ENCODE assay signal across 12 mouse cellular contexts in the genomic region with DNA sequence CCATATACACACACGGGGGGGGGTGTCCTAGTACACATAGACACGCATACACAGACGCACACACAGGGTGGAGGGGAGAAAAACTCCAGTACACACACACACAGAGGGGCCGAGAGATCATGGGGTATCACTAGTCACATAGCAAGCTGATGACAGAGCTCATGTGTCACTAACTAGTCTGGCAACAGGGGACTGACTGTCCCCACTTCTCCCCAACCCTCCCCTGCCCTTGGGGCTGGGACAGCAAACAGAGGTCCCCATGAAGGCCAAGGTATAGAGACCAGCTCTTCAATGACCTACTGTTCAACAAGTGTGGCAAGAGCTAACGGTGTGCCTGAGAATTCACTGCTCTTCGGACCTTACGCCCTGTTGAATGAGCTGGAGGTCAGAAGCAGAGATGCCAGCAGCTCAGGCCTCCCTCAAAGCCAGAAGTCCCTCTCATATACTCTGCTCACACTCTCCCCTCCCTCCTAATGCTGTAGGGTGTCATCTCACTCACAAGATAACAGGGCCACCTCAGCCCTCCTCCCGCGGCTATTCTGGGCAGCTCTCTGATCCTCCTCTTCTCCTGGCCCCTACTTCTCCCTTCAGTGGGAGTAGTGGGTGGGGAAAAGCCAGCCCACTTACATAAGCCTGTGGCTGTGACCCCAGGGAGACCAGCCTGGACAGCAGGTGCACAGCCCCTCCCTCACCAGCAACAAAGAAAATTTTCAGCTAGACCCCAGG. TPM values are rescaled to one million over a fixed set of nuclear protein-coding genes. Genes with fewer than 3 reads are reported as not detected.
DNase-seq lines count a peak whose midpoint lies in the region; ATAC-seq and TF ChIP-seq lines count a peak whose summit lies in the region.
"Had no signal": no experiment of that assay in that cellular context is flagged by ENCODE, and none has a peak within 500 bp of the region (broad histone marks: within the 10 kb centered on the region; RNA-seq: fewer than 3 reads in every experiment).

A gene (plus strand): TSS at position 642 of the 726 bp plus-strand sequence.

- H3K36me3 ChIP-seq in lung, postnatal 0 days (ENCODE audit: insufficient read depth, low read length) = no peaks in the 10 kb centered on the region
- H3K36me3 ChIP-seq in heart, embryonic 16.5 days (ENCODE audit: control insufficient read depth, insufficient read depth) = no peaks in the 10 kb centered on the region
- no peaks in the 10 kb centered on the region for H3K36me3 ChIP-seq in liver, postnatal 0 days (replicated peaks; ENCODE audit: insufficient read depth, low read length)
- H3K36me3 ChIP-seq: midbrain, embryonic 12.5 days had no signal

- no peak within 1 kb of the TSS for H3K9ac ChIP-seq in lung, postnatal 0 days (replicated peaks; ENCODE audit: low read depth)
- H3K9ac ChIP-seq in heart, embryonic 16.5 days (ENCODE audit: low read length) = peak within 1 kb of the TSS; percentile 50
- peak within 1 kb of the TSS; percentile 31 for H3K9ac ChIP-seq in liver, postnatal 0 days (replicated peaks)
- H3K9ac ChIP-seq: midbrain, embryonic 12.5 days had no signal

- no peak within 1 kb of the TSS for H3K27ac ChIP-seq in lung, postnatal 0 days (ENCODE audit: low read length)
- peak within 1 kb of the TSS; percentile 52 for H3K27ac ChIP-seq in heart, embryonic 16.5 days (ENCODE audit: low read length)
- peak within 1 kb of the TSS; percentile 78 for H3K27ac ChIP-seq in liver, postnatal 0 days (ENCODE audit: low read depth)
- H3K27ac ChIP-seq: midbrain, embryonic 12.5 days had no signal

- TF ChIP-seq EP300 in lung, postnatal 0 days (IDR thresholded peaks at IDR 0.05) = no peak
- peak; percentile 52; the same call in 1 of the 2 replicates for TF ChIP-seq EP300 in liver, postnatal 0 days (IDR thresholded peaks at IDR 0.05; ENCODE audit: low read depth)

- H3K4me1 ChIP-seq in lung, postnatal 0 days (ENCODE audit: insufficient read depth, low read depth, low read length) = peaks cover 5% of the 10 kb centered on the region; the same call in 1 of the 2 replicates
- H3K4me1 ChIP-seq in heart, embryonic 16.5 days (ENCODE audit: control insufficient read depth, insufficient read depth, low read length) = peaks cover 24% of the 10 kb centered on the region
- H3K4me1 ChIP-seq in liver, postnatal 0 days (ENCODE audit: insufficient read depth) = peaks cover 21% of the 10 kb centered on the region

- TF ChIP-seq CTCF in lung, postnatal 0 days (IDR thresholded peaks at IDR 0.05) = no peak
- TF ChIP-seq CTCF in liver, postnatal 0 days (IDR thresholded peaks at IDR 0.05; ENCODE audit: low read depth) = no peak

- no peaks in the 10 kb centered on the region for H3K9me3 ChIP-seq in lung, postnatal 0 days (ENCODE audit: low read length)
- H3K9me3 ChIP-seq in heart, embryonic 16.5 days (replicated peaks; ENCODE audit: control insufficient read depth, low read length) = no peaks in the 10 kb centered on the region
- H3K9me3 ChIP-seq in liver, postnatal 0 days (ENCODE audit: low read length) = no peaks in the 10 kb centered on the region
- H3K9me3 ChIP-seq: midbrain, embryonic 12.5 days had no signal

- no peak within 1 kb of the TSS for H3K4me3 ChIP-seq in lung, postnatal 0 days (ENCODE audit: low read depth, low read length)
- H3K4me3 ChIP-seq in heart, embryonic 16.5 days (ENCODE audit: low read length) = peak within 1 kb of the TSS; percentile 26; the same call in 1 of the 2 replicates
- H3K4me3 ChIP-seq in liver, postnatal 0 days (ENCODE audit: low read depth, low read length) = no peak within 1 kb of the TSS
- H3K4me3 ChIP-seq: midbrain, embryonic 12.5 days had no signal

- 53% methylated on average over 9 of the region's 9 CpGs for WGBS in lung, postnatal 0 days
- WGBS in heart, embryonic 16.5 days = 40% methylated on average over 9 of the region's 9 CpGs
- 54% methylated on average over 9 of the region's 9 CpGs for WGBS in liver, postnatal 0 days (ENCODE audit: insufficient replicate concordance)

- H3K4me2 ChIP-seq in lung, postnatal 0 days (replicated peaks; ENCODE audit: low read depth, low read length) = no peak within 1 kb of the TSS
- H3K4me2 ChIP-seq in heart, embryonic 16.5 days (ENCODE audit: low read depth, low read length) = peak within 1 kb of the TSS; percentile 0; the same call in 1 of the 2 replicates
- H3K4me2 ChIP-seq in liver, postnatal 0 days (ENCODE audit: low read depth, low read length) = 0 out of 2 replicates have a peak within 1 kb of the TSS, but pooled peaks have one; percentile 6
- H3K4me2 ChIP-seq: midbrain, embryonic 12.5 days had no signal

- DNase-seq in frontal cortex, postnatal 36 days (ENCODE audit: low spot score in 2 of 2) = no peak
- no peak for DNase-seq in lung, postnatal 0 days (ENCODE audit: low spot score)
- no peak for DNase-seq in lung, postnatal 36 days
- peak; percentile 41 for DNase-seq in liver, postnatal 0 days
- no peak for DNase-seq in urinary bladder, postnatal 14 days (ENCODE audit: low spot score)
- DNase-seq in urinary bladder, postnatal 10 days (ENCODE audit: low spot score) = no peak
- DNase-seq: cerebellum, adult 9-10 months; gastrocnemius, postnatal 36 days; kidney, postnatal 36 days had no signal

- H3K27me3 ChIP-seq in lung, postnatal 0 days (replicated peaks; ENCODE audit: insufficient read depth, low read length) = no peaks in the 10 kb centered on the region
- no peaks in the 10 kb centered on the region for H3K27me3 ChIP-seq in heart, embryonic 16.5 days (ENCODE audit: control insufficient read depth, insufficient read depth, low read length)
- no peaks in the 10 kb centered on the region for H3K27me3 ChIP-seq in liver, postnatal 0 days (ENCODE audit: insufficient read depth, low read length)
- H3K27me3 ChIP-seq: midbrain, embryonic 12.5 days had no signal

- peak; percentile 17; the same call in 1 of the 2 replicates for ATAC-seq in frontal cortex, adult (ENCODE audit: low TSS enrichment)
- peak; percentile 26 for ATAC-seq in lung, postnatal 0 days
- ATAC-seq in heart, embryonic 16.5 days (replicated peaks; ENCODE audit: extremely low read depth, insufficient read depth, low FRiP score) = peak; percentile 71
- ATAC-seq in liver, postnatal 0 days = peak; percentile 83

RNA-seq across cellular contexts. Expression of the gene that starts here (rescaled TPM):
- polyA plus RNA-seq in lung, postnatal 0 days (2015; fragmentation: Nextera tagmentation; extraction: Ambion mirVana) = 5.6 and 7.1 TPM in 2 replicates
- polyA plus RNA-seq in heart, embryonic 16.5 days (2015; fragmentation: Nextera tagmentation; extraction: Ambion mirVana) = 47.6 and 84.1 TPM in 2 replicates
- 0.49 and 0.76 TPM in 2 replicates for polyA plus RNA-seq in liver, postnatal 0 days (2015; fragmentation: Nextera tagmentation; extraction: Ambion mirVana)
- polyA plus RNA-seq: midbrain, embryonic 12.5 days had no signal

Comparison
In these comparisons a context has a peak if more than half of its experiments do, and no peak if none do; other contexts are left out.
1. Peak in DNase-seq, ATAC-seq, H3K27ac ChIP-seq, H3K9ac ChIP-seq and H3K4me2 ChIP-seq in liver, postnatal 0 days; RNA of the gene not detected or under 1 TPM.
2. ATAC-seq: peak in every context shown above with its lines; median percentile 83 in liver, postnatal 0 days; 71 in heart, embryonic 16.5 days; 26 in lung, postnatal 0 days; 17 in frontal cortex, adult.